Mouse (Mus musculus) CH12.LX (cell line): ENCODE data around the gene Cyp2t4. TPM values are rescaled to one million over a fixed set of nuclear protein-coding genes. Genes with fewer than 3 reads are reported as not detected.

Source experiments
- DNase-seq: peaks from one replicate; pipeline ENCODE4 v3.0.0-alpha.2; 2013; ENCODE audit errors: extremely low read depth
- H3K27ac ChIP-seq: 2 replicates; pipeline ENCODE4 v1.5.1; 2012; ENCODE audit warnings: low read depth, mild to moderate bottlenecking, control low read depth, moderate library complexity; ENCODE audit not compliant: insufficient read depth
- H3K27me3 ChIP-seq: replicated peaks from 2 replicates; pipeline ENCODE3; 2012; ENCODE audit warnings: inconsistent platforms
- H3K36me3 ChIP-seq, 2 experiments: replicated peaks in 1 of 2; 2 replicates each; pipeline versions ENCODE3 to v1.6.1; 2012; ENCODE audit warnings: inconsistent platforms in 1 of 2, low read length in 1 of 2, mild to moderate bottlenecking in 1 of 2, mixed read lengths in 1 of 2, moderate library complexity in 1 of 2; ENCODE audit not compliant: control insufficient read depth in 1 of 2, insufficient read depth in 1 of 2
- H3K4me1 ChIP-seq, 2 experiments: 2 replicates each; pipeline ENCODE4 v1.6.1; 2012; ENCODE audit warnings: inconsistent platforms in 1 of 2, moderate library complexity in 1 of 2; ENCODE audit not compliant: insufficient read depth in 2 of 2, control insufficient read depth in 1 of 2
- H3K4me2 ChIP-seq: 2 replicates; pipeline ENCODE4 v1.6.1; 2012; ENCODE audit warnings: low read depth, mild to moderate bottlenecking, control low read depth; ENCODE audit not compliant: poor library complexity, insufficient read depth, severe bottlenecking
- H3K4me3 ChIP-seq, 3 experiments: fragments of 150-350 bp in 1 of 3; sonication (generic) in 1 of 3; replicated peaks in 1 of 3; 2 replicates each; pipeline versions ENCODE3 to v1.5.1; 2011 to 2012; ENCODE audit warnings: low read depth in 2 of 3, low read length in 2 of 3, mild to moderate bottlenecking in 2 of 3, moderate library complexity in 2 of 3, control low read depth in 1 of 3, improper control_type of control experiment in 1 of 3, inconsistent platforms in 1 of 3, mixed read lengths in 1 of 3; ENCODE audit not compliant: poor library complexity in 1 of 3
- H3K79me2 ChIP-seq: replicated peaks from 2 replicates; pipeline ENCODE4 v1.6.1; 2012; ENCODE audit warnings: mild to moderate bottlenecking, moderate library complexity; ENCODE audit not compliant: control insufficient read depth, poor library complexity, insufficient read depth, severe bottlenecking; ENCODE audit errors: extremely low read depth
- H3K9ac ChIP-seq: 2 replicates; pipeline ENCODE4 v1.6.1; 2012; ENCODE audit warnings: low read depth, mild to moderate bottlenecking, control low read depth, moderate library complexity; ENCODE audit not compliant: insufficient read depth
- H3K9me3 ChIP-seq: replicated peaks from 2 replicates; pipeline ENCODE3; 2012; ENCODE audit warnings: low read length, inconsistent platforms, mixed read lengths
- CHD1 ChIP-seq: IDR thresholded peaks from 2 replicates; pipeline ENCODE4 v1.6.1; 2012; ENCODE audit warnings: low read depth, low read length, improper control_type of control experiment, inconsistent platforms
- CHD2 ChIP-seq: IDR thresholded peaks from 2 replicates; pipeline ENCODE4 v1.6.1; 2011; ENCODE audit warnings: low read length, improper control_type of control experiment
- CTCF ChIP-seq, 2 experiments: IDR thresholded peaks in 1 of 2; conservative IDR thresholded peaks in 1 of 2; 2 replicates each; pipeline ENCODE4 v1.5.1; 2011 to 2012; ENCODE audit warnings: low read depth in 2 of 2, low read length in 2 of 2, improper control_type of control experiment in 1 of 2, inconsistent platforms in 1 of 2, mild to moderate bottlenecking in 1 of 2, moderate library complexity in 1 of 2
- E2F4 ChIP-seq: IDR thresholded peaks from 2 replicates; pipeline ENCODE4 v1.6.1; 2011; ENCODE audit warnings: low read depth, low read length, improper control_type of control experiment; ENCODE audit not compliant: insufficient replicate concordance
- GABPA ChIP-seq: IDR thresholded peaks from 2 replicates; pipeline ENCODE4 v1.6.1; 2012; ENCODE audit warnings: low read depth, low read length, improper control_type of control experiment, inconsistent platforms; ENCODE audit not compliant: insufficient replicate concordance
- HCFC1 ChIP-seq: IDR thresholded peaks from 2 replicates; pipeline ENCODE4 v1.6.1; 2012; ENCODE audit warnings: low read depth, mild to moderate bottlenecking, inconsistent platforms, low read length, improper control_type of control experiment
- IRF4 ChIP-seq: IDR thresholded peaks from 2 replicates; pipeline ENCODE4 v1.6.1; 2014; ENCODE audit warnings: low read depth, mild to moderate bottlenecking, inconsistent platforms, low read length, improper control_type of control experiment
- JUN ChIP-seq: IDR thresholded peaks from 2 replicates; pipeline ENCODE4 v1.6.1; 2011; ENCODE audit warnings: low read depth, mild to moderate bottlenecking, low read length, improper control_type of control experiment, moderate library complexity; ENCODE audit not compliant: insufficient read depth
- MAX ChIP-seq: IDR thresholded peaks from 2 replicates; pipeline ENCODE4 v1.6.1; 2011; ENCODE audit warnings: low read length, improper control_type of control experiment
- MXI1 ChIP-seq: IDR thresholded peaks from 2 replicates; pipeline ENCODE4 v1.6.1; 2011; ENCODE audit warnings: mild to moderate bottlenecking, low read depth, low read length, improper control_type of control experiment
- PAX5 ChIP-seq: IDR thresholded peaks from 2 replicates; pipeline ENCODE4 v1.6.1; 2012; ENCODE audit warnings: low read length, inconsistent platforms, mixed read lengths
- RCOR1 ChIP-seq: conservative IDR thresholded peaks from 2 replicates; pipeline ENCODE4 v1.6.1; 2012; ENCODE audit warnings: low read depth, mild to moderate bottlenecking, inconsistent platforms, low read length, improper control_type of control experiment
- SIN3A ChIP-seq: IDR thresholded peaks from 2 replicates; pipeline ENCODE4 v1.6.1; 2012; ENCODE audit warnings: low read length, improper control_type of control experiment, inconsistent platforms
- TCF12 ChIP-seq: IDR thresholded peaks from 2 replicates; pipeline ENCODE4 v1.6.1; 2014; ENCODE audit warnings: low read depth, mild to moderate bottlenecking, inconsistent platforms, low read length, improper control_type of control experiment
- UBTF ChIP-seq: IDR thresholded peaks from 2 replicates; pipeline ENCODE4 v1.6.1; 2012; ENCODE audit warnings: low read depth, mild to moderate bottlenecking, inconsistent platforms, low read length, improper control_type of control experiment, moderate library complexity
- USF1 ChIP-seq: IDR thresholded peaks from 2 replicates; pipeline ENCODE4 v1.6.1; 2014; ENCODE audit warnings: low read depth, mild to moderate bottlenecking, inconsistent platforms, low read length, improper control_type of control experiment
- USF2 ChIP-seq: conservative IDR thresholded peaks from 2 replicates; pipeline ENCODE4 v1.6.1; 2011; ENCODE audit warnings: low read depth, low read length, improper control_type of control experiment
- ZNF384 ChIP-seq: IDR thresholded peaks from 2 replicates; pipeline ENCODE4 v1.6.1; 2012; ENCODE audit warnings: low read depth, low read length, improper control_type of control experiment, inconsistent platforms
- dilution Hi-C: fragments of 300-500 bp; cut with MboI; formaldehyde crosslinking; loops from 2 replicates; pipeline ENCODE4 v1.14.3; 2020; ENCODE audit warnings: low sequenced_read_pairs; ENCODE audit not compliant: extremely low pct_unique_long_range_greater_than_20kb, extremely low pct_ligation_motif_present
- in situ Hi-C: fragments of 300-500 bp; cut with MboI; formaldehyde crosslinking; loops from 3 replicates; pipeline ENCODE4 v1.14.3; 2019; ENCODE audit warnings: low sequenced_read_pairs, low pct_ligation_motif_present, low pct_unique_long_range_greater_than_20kb, mixed read lengths
- polyA plus RNA-seq: library from polyadenylated mRNA; unstranded; fragments of >175 nt; gene quantifications from 2 replicates; pipeline ENCODE4 v1.2.1, GENCODE M21; 2012; ENCODE audit warnings: low read depth; ENCODE audit not compliant: insufficient read length
- total RNA-seq, 2 experiments: library from RNA; depleted of rRNA; stranded (reverse); fragments of 300-350 nt in 1 of 2; fragments of >200 nt in 1 of 2; gene quantifications; 2 replicates each; pipeline ENCODE4 v1.2.3; 2012 to 2014

The Cyp2t4 gene
- total and polyA plus RNA-seq, 3 experiments, result 0.43 TPM; not detected in 2

DNA sequence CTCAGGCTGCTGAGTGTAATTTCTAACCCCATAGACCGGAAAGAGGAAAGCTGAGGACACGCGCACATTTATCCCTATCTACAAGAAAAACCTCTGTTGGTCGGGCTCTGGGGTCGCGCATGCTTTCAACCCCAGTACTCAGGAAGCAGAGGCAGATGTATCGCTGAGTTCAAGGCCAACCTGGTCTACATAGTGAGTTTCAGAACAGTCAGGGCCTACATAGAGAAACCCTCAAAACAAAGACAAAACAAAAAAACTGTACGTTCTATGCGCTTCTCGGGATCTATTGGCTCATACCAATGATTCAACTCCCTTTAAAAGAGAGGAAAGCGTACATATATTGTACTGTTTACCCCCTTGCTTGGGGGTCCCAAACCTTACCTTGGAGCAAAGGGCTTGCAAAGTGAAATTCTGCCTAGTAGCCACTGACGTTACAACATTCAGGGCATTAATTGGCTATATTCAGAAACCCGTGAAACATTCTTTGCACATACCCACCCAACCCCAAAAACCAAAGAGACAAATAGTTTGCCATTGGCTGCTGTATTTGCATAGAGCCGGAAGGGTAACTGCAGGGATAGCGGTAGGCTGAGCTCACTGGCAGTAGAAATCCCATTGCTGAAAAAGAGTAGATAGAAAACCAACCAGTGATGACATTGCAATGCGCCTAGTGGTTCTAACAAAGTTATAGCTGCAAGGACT, 25.9 kb downstream of the Cyp2t4 start (continued):
- no peak; the same call in none of the 2 replicates for TF ChIP-seq SIN3A
- TF ChIP-seq JUN, result no peak
- no peak for TF ChIP-seq CTCF (conservative IDR thresholded peaks at IDR 0.05 in 1 of 2, IDR thresholded peaks at IDR 0.05 in 1 of 2; ENCODE audit: low read depth in 2 of 2, low read length in 2 of 2)
- TF ChIP-seq HCFC1, result no peak; the same call in 1 of the 2 replicates
- TF ChIP-seq CHD2, result peak; percentile 91

DNA sequence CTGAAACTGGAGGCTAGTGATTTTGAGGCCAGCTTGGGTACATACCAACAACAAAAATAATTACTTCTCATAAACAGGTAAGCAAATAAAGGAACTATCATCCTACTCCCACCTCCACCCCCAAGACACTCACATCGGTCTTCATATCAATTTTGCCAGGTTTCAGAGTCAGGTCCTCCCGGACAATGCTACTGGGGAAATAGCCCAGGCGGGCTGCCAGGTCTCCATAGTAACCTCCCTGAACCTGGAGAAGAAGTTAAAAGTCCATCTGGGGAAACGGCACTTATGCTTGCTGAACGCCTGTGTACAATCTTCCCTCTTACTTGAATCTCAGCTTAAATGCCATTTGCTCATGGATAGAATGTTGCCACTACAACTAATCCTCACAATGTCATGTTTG, 26.5 kb downstream of the Cyp2t4 start:
- Histone ChIP-seq H3K9me3 (peaks cover 1% of the 10 kb centered on the region), H3K36me3 (peaks cover 17 to 44% of the 10 kb centered on the region in 2 experiments), H3K9ac (peak overlapping the region; percentile 40), H3K27ac (peak overlapping the region; percentile 87), H3K4me3 (peak overlapping the region in 2 of 3 experiments; percentile 25 to 26), H3K4me2 (peak overlapping the region; percentile 68), H3K79me2 (peaks cover 7% of the 10 kb centered on the region), H3K4me1 (peaks cover 3 to 36% of the 10 kb centered on the region in 2 experiments; a peak in 3 of 4 replicates), H3K27me3 (no peaks in the 10 kb centered on the region)
- no peak for DNase-seq
- dilution Hi-C loops, result no loop called here
- TF ChIP-seq MXI1 (no peak), E2F4 (no peak), GABPA (no peak), RCOR1 (no peak), TCF12 (no peak), CHD2 (no peak), USF1 (no peak), PAX5 (no peak), CHD1 (no peak), UBTF (no peak), MAX (no peak), USF2 (no peak), ZNF384 (no peak), IRF4 (no peak), SIN3A (no peak)
- in situ Hi-C loops, result no loop called here
